Mouse (Mus musculus): ENCODE results near the gene Ptges3l. TPM values are rescaled to one million over a fixed set of nuclear protein-coding genes. Genes with fewer than 3 reads are reported as not detected.
"Not testable (repeated sequence)": the region's sequence is repeated elsewhere in the genome, so short reads cannot be mapped to it uniquely, and the experiment has no call there.

Gene Ptges3l
- polyA plus RNA-seq (2016; fragmentation: Nextera tagmentation; extraction: Ambion mirVana) = 2.3 and 3.1 TPM in 2 replicates

GRCm38 (mm10) chr11:101424925-101425813, at the start of gene Ptges3l, which contains the start of gene Rundc1:
Gene Ptges3l, minus strand, starts transcription at chr11:101425333.
Gene Rundc1, plus strand, starts transcription at chr11:101425085.
- H3K4me1 ChIP-seq = peaks cover 24% of the 10 kb centered on the region

GRCm38 (mm10) chr11:101474298-101474697, 49.2 kb upstream of the Ptges3l start:
- WGBS = 80% methylated on average over 5 of the region's 5 CpGs

More at GRCm38 (mm10) chr11:101424925-101425813, at the start of gene Ptges3l, which contains the start of gene Rundc1:
- no peaks in the 10 kb centered on the region for H3K9me3 ChIP-seq
- H3K27me3 ChIP-seq = no peaks in the 10 kb centered on the region; the same call in 1 of the 2 replicates
- H3K4me2 ChIP-seq (replicated peaks) = peak within 1 kb of the TSS; percentile 91
- peak; percentile 94 for ATAC-seq (ENCODE audit: low FRiP score, low read depth)
- H3K27ac ChIP-seq (replicated peaks) = peak within 1 kb of the TSS; percentile 85
- under 1% methylated on average over 80 of the region's 81 CpGs for WGBS
- peaks cover 13% of the 10 kb centered on the region for H3K36me3 ChIP-seq
- H3K9ac ChIP-seq (replicated peaks) = peak within 1 kb of the TSS; percentile 75
- peak within 1 kb of the TSS; percentile 83 for H3K4me3 ChIP-seq

GRCm38 (mm10) chr11:101473686-101474085, 48.6 kb upstream of the Ptges3l start:
- Histone ChIP-seq H3K4me1 (peaks cover 41% of the 10 kb centered on the region), H3K27ac (replicated peaks) (0 out of 2 replicates have a peak overlapping the region, but pooled peaks have one; percentile 15), H3K36me3 (peaks cover 12% of the 10 kb centered on the region)
- not testable (repeated sequence) for H3K27me3 ChIP-seq; H3K9me3 ChIP-seq; H3K9ac ChIP-seq (replicated peaks); H3K4me2 ChIP-seq (replicated peaks); ATAC-seq (ENCODE audit: low FRiP score, low read depth); H3K4me3 ChIP-seq
- WGBS = 88% methylated on average over 1 of the region's 1 CpGs

More at GRCm38 (mm10) chr11:101474298-101474697, 49.2 kb upstream of the Ptges3l start:
- Histone ChIP-seq H3K4me2 (replicated peaks) (no peak overlapping the region), H3K9ac (replicated peaks) (no peak overlapping the region), H3K9me3 (no peaks in the 10 kb centered on the region), H3K27me3 (no peaks in the 10 kb centered on the region), H3K36me3 (peaks cover 12% of the 10 kb centered on the region), H3K27ac (replicated peaks) (0 out of 2 replicates have a peak overlapping the region, but pooled peaks have one; percentile 15), H3K4me1 (peaks cover 43% of the 10 kb centered on the region), H3K4me3 (no peak overlapping the region)
- no peak for ATAC-seq (ENCODE audit: low FRiP score, low read depth)

GRCm38 (mm10) chr11:101472336-101472735, 47.2 kb upstream of the Ptges3l start:
- Histone ChIP-seq H3K9ac (replicated peaks) (no peak overlapping the region; the same call in 1 of the 2 replicates), H3K4me3 (no peak overlapping the region), H3K27ac (replicated peaks) (0 out of 2 replicates have a peak overlapping the region, but pooled peaks have one; percentile 4), H3K4me1 (peaks cover 31% of the 10 kb centered on the region), H3K36me3 (peaks cover 12% of the 10 kb centered on the region), H3K9me3 (no peaks in the 10 kb centered on the region), H3K4me2 (replicated peaks) (no peak overlapping the region), H3K27me3 (no peaks in the 10 kb centered on the region)
- ATAC-seq (ENCODE audit: low FRiP score, low read depth) = no peak
- 60% methylated on average over 7 of the region's 7 CpGs for WGBS

GRCm38 (mm10) chr11:101471926-101472325, 46.8 kb upstream of the Ptges3l start:
- Histone ChIP-seq H3K36me3 (peaks cover 12% of the 10 kb centered on the region), H3K4me2 (replicated peaks) (no peak overlapping the region), H3K27ac (replicated peaks) (0 out of 2 replicates have a peak overlapping the region, but pooled peaks have one; percentile 4), H3K4me3 (no peak overlapping the region), H3K9me3 (no peaks in the 10 kb centered on the region), H3K9ac (replicated peaks) (no peak overlapping the region; the same call in 1 of the 2 replicates), H3K4me1 (peaks cover 31% of the 10 kb centered on the region), H3K27me3 (no peaks in the 10 kb centered on the region)
- 83% methylated on average over 3 of the region's 3 CpGs for WGBS
- no peak for ATAC-seq (ENCODE audit: low FRiP score, low read depth)

- Histone ChIP-seq H3K4me2 (replicated peaks) (peak overlapping the region; percentile 45), H3K4me3 (peak overlapping the region; percentile 17), H3K27me3 (peaks cover 3% of the 10 kb centered on the region; the same call in 1 of the 2 replicates), H3K9ac (replicated peaks) (peak overlapping the region; percentile 31; the same call in 1 of the 2 replicates), H3K4me1 (peaks cover 39% of the 10 kb centered on the region), H3K9me3 (no peaks in the 10 kb centered on the region), H3K27ac (replicated peaks) (peak overlapping the region; percentile 42), H3K36me3 (peaks cover 12% of the 10 kb centered on the region)
- WGBS = 14% methylated on average over 7 of the region's 7 CpGs
- ATAC-seq (ENCODE audit: low FRiP score, low read depth) = no peak
These were observed 45.1 kb upstream of the Ptges3l start for GRCm38 (mm10) chr11:101470206-101470605.

- H3K9ac ChIP-seq (replicated peaks) = peak overlapping the region; percentile 83
- ATAC-seq (ENCODE audit: low FRiP score, low read depth) = no peak
- peaks cover 46% of the 10 kb centered on the region for H3K4me1 ChIP-seq
- H3K36me3 ChIP-seq = peaks cover 12% of the 10 kb centered on the region
- peak overlapping the region; percentile 76 for H3K4me2 ChIP-seq (replicated peaks)
- no peaks in the 10 kb centered on the region for H3K9me3 ChIP-seq
- H3K4me3 ChIP-seq = peak overlapping the region; percentile 78
- WGBS = 71% methylated on average over 4 of the region's 4 CpGs
- no peak overlapping the region for H3K27ac ChIP-seq (replicated peaks)
- peaks cover 3% of the 10 kb centered on the region; the same call in 1 of the 2 replicates for H3K27me3 ChIP-seq
These were observed 44.0 kb upstream of the Ptges3l start for GRCm38 (mm10) chr11:101469155-101469554.

GRCm38 (mm10) chr11:101468731-101469130, 43.6 kb upstream of the Ptges3l start:
- peak overlapping the region; percentile 90 for H3K27ac ChIP-seq (replicated peaks)
- H3K27me3 ChIP-seq = peaks cover 3% of the 10 kb centered on the region; the same call in 1 of the 2 replicates
- H3K4me1 ChIP-seq = peaks cover 50% of the 10 kb centered on the region
- H3K36me3 ChIP-seq = peaks cover 12% of the 10 kb centered on the region
- peak overlapping the region; percentile 83 for H3K9ac ChIP-seq (replicated peaks)
- ATAC-seq (ENCODE audit: low FRiP score, low read depth) = no peak
- H3K4me2 ChIP-seq (replicated peaks) = peak overlapping the region; percentile 76
- H3K4me3 ChIP-seq = peak overlapping the region; percentile 78
- 4% methylated on average over 13 of the region's 13 CpGs for WGBS
- H3K9me3 ChIP-seq = no peaks in the 10 kb centered on the region

GRCm38 (mm10) chr11:101468263-101468688, 43.1 kb upstream of the Ptges3l start:
- H3K9ac ChIP-seq (replicated peaks) = peak overlapping the region; percentile 83
- ATAC-seq (ENCODE audit: low FRiP score, low read depth) = no peak; the same call in 1 of the 2 replicates
- H3K36me3 ChIP-seq = peaks cover 12% of the 10 kb centered on the region
- H3K4me2 ChIP-seq (replicated peaks) = peak overlapping the region; percentile 76
- peak overlapping the region; percentile 78 for H3K4me3 ChIP-seq
- 0% methylated on average over 30 of the region's 31 CpGs for WGBS
- H3K27ac ChIP-seq (replicated peaks) = peak overlapping the region; percentile 90
- no peaks in the 10 kb centered on the region for H3K9me3 ChIP-seq
- H3K4me1 ChIP-seq = peaks cover 55% of the 10 kb centered on the region
- peaks cover 3% of the 10 kb centered on the region; the same call in 1 of the 2 replicates for H3K27me3 ChIP-seq

- H3K9me3 ChIP-seq = no peaks in the 10 kb centered on the region
- peaks cover 3% of the 10 kb centered on the region; the same call in 1 of the 2 replicates for H3K27me3 ChIP-seq
- H3K9ac ChIP-seq (replicated peaks) = peak overlapping the region; percentile 83
- peak overlapping the region; percentile 90 for H3K27ac ChIP-seq (replicated peaks)
- WGBS = under 1% methylated on average over 53 of the region's 54 CpGs
- H3K36me3 ChIP-seq = peaks cover 12% of the 10 kb centered on the region
- H3K4me1 ChIP-seq = peaks cover 61% of the 10 kb centered on the region
- peak overlapping the region; percentile 78 for H3K4me3 ChIP-seq
- ATAC-seq (ENCODE audit: low FRiP score, low read depth) = peak; percentile 64
- peak overlapping the region; percentile 76 for H3K4me2 ChIP-seq (replicated peaks)
These were observed 42.5 kb upstream of the Ptges3l start for GRCm38 (mm10) chr11:101467477-101468262.

- WGBS = 61% methylated on average over 5 of the region's 5 CpGs
- peaks cover 71% of the 10 kb centered on the region for H3K4me1 ChIP-seq
- ATAC-seq (ENCODE audit: low FRiP score, low read depth); H3K9ac ChIP-seq (replicated peaks); H3K9me3 ChIP-seq; H3K27me3 ChIP-seq; H3K27ac ChIP-seq (replicated peaks): not testable (repeated sequence)
- peak overlapping the region; percentile 79 for H3K4me2 ChIP-seq (replicated peaks)
- peaks cover 19% of the 10 kb centered on the region for H3K36me3 ChIP-seq
- peak overlapping the region; percentile 75 for H3K4me3 ChIP-seq
These were observed 41.4 kb upstream of the Ptges3l start for GRCm38 (mm10) chr11:101466552-101466950.

Measured in midbrain, embryonic 12.5 days (tissue).